Comparison of ENCODE assay signal across 31 mouse cellular contexts in the genomic region with DNA sequence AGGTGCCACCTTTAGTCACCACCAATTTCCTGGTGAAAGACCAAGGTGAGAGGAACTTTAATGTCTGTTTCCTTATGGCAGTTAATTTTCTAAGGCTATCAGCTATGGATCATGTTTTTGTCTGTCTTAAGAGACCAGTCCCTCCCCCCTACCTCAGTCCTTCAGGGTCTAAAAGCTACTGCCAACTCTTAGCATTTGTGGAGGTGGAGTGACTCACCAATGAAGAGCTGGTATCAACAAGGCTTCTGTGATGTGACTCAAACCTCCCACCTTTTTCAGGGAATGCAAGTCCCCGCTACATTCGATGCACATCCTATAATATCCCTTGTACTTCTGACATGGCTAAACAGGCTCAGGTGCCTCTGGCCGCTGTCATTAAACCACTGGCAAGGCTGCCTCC. TPM values are rescaled to one million over a fixed set of nuclear protein-coding genes. Genes with fewer than 3 reads are reported as not detected.
A peak's percentile ranks its signal among the peaks of the same experiment; 100 is the strongest.
DNase-seq lines count a peak whose midpoint lies in the region; ATAC-seq and TF ChIP-seq lines count a peak whose summit lies in the region.
"Had no signal": no experiment of that assay in that cellular context is flagged by ENCODE, and none has a peak within 500 bp of the region (broad histone marks: within the 10 kb centered on the region; RNA-seq: fewer than 3 reads in every experiment).

No protein-coding gene starts in this region.

- no peak for ATAC-seq in hindbrain, postnatal 0 days
- ATAC-seq in hindbrain, embryonic 13.5 days (ENCODE audit: low FRiP score): no peak
- no peak for ATAC-seq in neural tube, embryonic 13.5 days (ENCODE audit: low read depth)
- ATAC-seq in neural tube, embryonic 15.5 days (ENCODE audit: low FRiP score): no peak
- ATAC-seq: forebrain, embryonic 15.5 days; Patski had no signal

- H3K27me3 ChIP-seq in hindbrain, postnatal 0 days (ENCODE audit: insufficient read depth, low read length): no peaks in the 10 kb centered on the region
- H3K27me3 ChIP-seq in hindbrain, embryonic 13.5 days: no peaks in the 10 kb centered on the region
- no peaks in the 10 kb centered on the region for H3K27me3 ChIP-seq in neural tube, embryonic 13.5 days
- H3K27me3 ChIP-seq in neural tube, embryonic 15.5 days (replicated peaks): no peaks in the 10 kb centered on the region
- H3K27me3 ChIP-seq: CH12.LX; embryonic facial prominence, embryonic 13.5 days; forebrain, embryonic 12.5 days; forebrain, embryonic 15.5 days; heart, embryonic 12.5 days; heart, embryonic 15.5 days; Patski had no signal

- DNase-seq in hindbrain, postnatal 0 days (ENCODE audit: low spot score): no peak
- peak; percentile 88 for DNase-seq in brain, adult 2 months (ENCODE audit: low read depth, low spot score)
- peak; percentile 62 for DNase-seq in telencephalon, adult 2 months (ENCODE audit: low read depth, low spot score)
- DNase-seq in gastrocnemius, postnatal 25 days: no peak
- DNase-seq: adrenal gland, postnatal 14 days; B cell, adult 2 months; cerebellum, adult 11-12 months; cerebellum, adult 8-10 months; cerebellum, postnatal 10 days; cerebellum, postnatal 36 days; embryo, embryonic 11 days; gastrocnemius, adult 2 months; gastrocnemius, postnatal 14 days; heart, adult 18-20 months; heart, postnatal 10 days; heart, postnatal 36 days had no signal

- H3K4me3 ChIP-seq in hindbrain, postnatal 0 days (ENCODE audit: low read length): no peak overlapping the region
- no peak overlapping the region for H3K4me3 ChIP-seq in hindbrain, embryonic 13.5 days
- no peak overlapping the region for H3K4me3 ChIP-seq in neural tube, embryonic 13.5 days
- no peak overlapping the region for H3K4me3 ChIP-seq in neural tube, embryonic 15.5 days (replicated peaks)
- H3K4me3 ChIP-seq: embryonic facial prominence, embryonic 10.5 days; embryonic facial prominence, embryonic 13.5 days; erythroblast, embryonic 14.5 days; forebrain, embryonic 12.5 days; forebrain, embryonic 15.5 days; gastrocnemius, adult 2 months; heart, embryonic 12.5 days; heart, embryonic 15.5 days; hindbrain, embryonic 10.5 days had no signal

- H3K4me2 ChIP-seq in hindbrain, postnatal 0 days (ENCODE audit: low read depth, low read length): no peak overlapping the region
- no peak overlapping the region for H3K4me2 ChIP-seq in hindbrain, embryonic 13.5 days
- H3K4me2 ChIP-seq in neural tube, embryonic 13.5 days: no peak overlapping the region
- H3K4me2 ChIP-seq in neural tube, embryonic 15.5 days: no peak overlapping the region
- H3K4me2 ChIP-seq: embryonic facial prominence, embryonic 13.5 days; forebrain, embryonic 12.5 days; forebrain, embryonic 15.5 days; heart, embryonic 12.5 days; heart, embryonic 15.5 days; hindbrain, embryonic 14.5 days had no signal

- H3K4me1 ChIP-seq in hindbrain, postnatal 0 days (ENCODE audit: insufficient read depth, low read length): no peaks in the 10 kb centered on the region
- no peaks in the 10 kb centered on the region for H3K4me1 ChIP-seq in hindbrain, embryonic 13.5 days (replicated peaks)
- no peaks in the 10 kb centered on the region for H3K4me1 ChIP-seq in neural tube, embryonic 13.5 days (replicated peaks)
- no peaks in the 10 kb centered on the region for H3K4me1 ChIP-seq in neural tube, embryonic 15.5 days
- H3K4me1 ChIP-seq: embryonic facial prominence, embryonic 10.5 days; embryonic facial prominence, embryonic 13.5 days; forebrain, embryonic 12.5 days; forebrain, embryonic 15.5 days; hindbrain, embryonic 10.5 days had no signal

- no peaks in the 10 kb centered on the region for H3K9me3 ChIP-seq in hindbrain, postnatal 0 days (ENCODE audit: low read length)
- no peaks in the 10 kb centered on the region for H3K9me3 ChIP-seq in hindbrain, embryonic 13.5 days
- no peaks in the 10 kb centered on the region for H3K9me3 ChIP-seq in neural tube, embryonic 13.5 days
- no peaks in the 10 kb centered on the region for H3K9me3 ChIP-seq in neural tube, embryonic 15.5 days (replicated peaks)
- H3K9me3 ChIP-seq: embryonic facial prominence, embryonic 10.5 days; embryonic facial prominence, embryonic 13.5 days; forebrain, embryonic 12.5 days; forebrain, embryonic 15.5 days; G1E; heart, embryonic 12.5 days; heart, embryonic 15.5 days; hindbrain, embryonic 10.5 days had no signal

- TF ChIP-seq CTCF in hindbrain, postnatal 0 days (IDR thresholded peaks at IDR 0.05; ENCODE audit: low read depth): no peak

- WGBS in hindbrain, postnatal 0 days: 98% methylated on average over 3 of the region's 3 CpGs
- 96% methylated on average over 3 of the region's 3 CpGs for WGBS in hindbrain, embryonic 13.5 days
- 93% methylated on average over 3 of the region's 3 CpGs for WGBS in neural tube, embryonic 13.5 days
- WGBS in neural tube, embryonic 15.5 days: 99% methylated on average over 3 of the region's 3 CpGs

- H3K36me3 ChIP-seq in hindbrain, postnatal 0 days (ENCODE audit: insufficient read depth, low read length): peaks cover 82% of the 10 kb centered on the region
- H3K36me3 ChIP-seq in hindbrain, embryonic 13.5 days: peaks cover 100% of the 10 kb centered on the region
- peaks cover 100% of the 10 kb centered on the region for H3K36me3 ChIP-seq in neural tube, embryonic 13.5 days
- peaks cover 98% of the 10 kb centered on the region for H3K36me3 ChIP-seq in neural tube, embryonic 15.5 days

- no peak overlapping the region for H3K27ac ChIP-seq in hindbrain, postnatal 0 days
- no peak overlapping the region for H3K27ac ChIP-seq in hindbrain, embryonic 13.5 days
- no peak overlapping the region for H3K27ac ChIP-seq in neural tube, embryonic 13.5 days (replicated peaks)
- H3K27ac ChIP-seq in neural tube, embryonic 15.5 days (replicated peaks): no peak overlapping the region
- H3K27ac ChIP-seq: embryonic facial prominence, embryonic 10.5 days; embryonic facial prominence, embryonic 13.5 days; forebrain, embryonic 12.5 days; forebrain, embryonic 15.5 days; gastrocnemius, adult 2 months; heart, embryonic 15.5 days; hindbrain, embryonic 10.5 days; hindbrain, embryonic 14.5 days had no signal

- 0 out of 2 replicates have a peak overlapping the region, but pooled peaks have one; percentile 1 for H3K9ac ChIP-seq in hindbrain, postnatal 0 days (replicated peaks; ENCODE audit: low read length)
- H3K9ac ChIP-seq in hindbrain, embryonic 13.5 days: no peak overlapping the region
- 0 out of 2 replicates have a peak overlapping the region, but pooled peaks have one; percentile 17 for H3K9ac ChIP-seq in neural tube, embryonic 13.5 days
- H3K9ac ChIP-seq in neural tube, embryonic 15.5 days (replicated peaks): no peak overlapping the region
- H3K9ac ChIP-seq: embryonic facial prominence, embryonic 13.5 days; forebrain, embryonic 12.5 days; forebrain, embryonic 15.5 days; heart, embryonic 12.5 days; heart, embryonic 15.5 days; hindbrain, embryonic 14.5 days had no signal

RNA-seq across cellular contexts. Expression of a gene that starts 8.2 kb away (rescaled TPM):
- 18.0 and 19.2 TPM in 2 replicates for total RNA-seq in hindbrain, postnatal 0 days (2014; rRNA removed)
- polyA plus RNA-seq in hindbrain, postnatal 0 days (2015; fragmentation: Nextera tagmentation; extraction: Ambion mirVana): 24.5 and 26.2 TPM in 2 replicates
- polyA plus RNA-seq in hindbrain, embryonic 13.5 days (2015; fragmentation: Nextera tagmentation; extraction: Ambion mirVana): 27.2 and 29.3 TPM in 2 replicates
- polyA plus RNA-seq in neural tube, embryonic 13.5 days (2015; fragmentation: Nextera tagmentation; extraction: Ambion mirVana): 28.3 and 29.1 TPM in 2 replicates
- polyA plus RNA-seq in neural tube, embryonic 15.5 days (2015; fragmentation: Nextera tagmentation; extraction: Ambion mirVana): 30.0 and 31.5 TPM in 2 replicates
- total RNA-seq in gastrocnemius, postnatal 25 days (2021): 1 to 10 TPM; 2.7 to 4.0 TPM

RNA-seq across cellular contexts. Expression of a gene that starts 12.5 kb away (rescaled TPM):
- total RNA-seq in hindbrain, postnatal 0 days (2014; rRNA removed): 166 and 179 TPM in 2 replicates
- polyA plus RNA-seq in hindbrain, postnatal 0 days (2015; fragmentation: Nextera tagmentation; extraction: Ambion mirVana): 52.5 and 58.7 TPM in 2 replicates
- polyA plus RNA-seq in hindbrain, embryonic 13.5 days (2015; fragmentation: Nextera tagmentation; extraction: Ambion mirVana): 89.8 and 90.0 TPM in 2 replicates
- 89.6 and 94.6 TPM in 2 replicates for polyA plus RNA-seq in neural tube, embryonic 13.5 days (2015; fragmentation: Nextera tagmentation; extraction: Ambion mirVana)
- polyA plus RNA-seq in neural tube, embryonic 15.5 days (2015; fragmentation: Nextera tagmentation; extraction: Ambion mirVana): 84.3 and 87.4 TPM in 2 replicates
- total RNA-seq in gastrocnemius, postnatal 25 days (2021): 10 to 100 TPM; 65.0 to 68.8 TPM

RNA-seq across cellular contexts. Expression of a gene that starts 16.2 kb away (rescaled TPM):
- 122 and 147 TPM in 2 replicates for total RNA-seq in hindbrain, postnatal 0 days (2014; rRNA removed)
- polyA plus RNA-seq in hindbrain, postnatal 0 days (2015; fragmentation: Nextera tagmentation; extraction: Ambion mirVana): 188 and 193 TPM in 2 replicates
- 200 and 204 TPM in 2 replicates for polyA plus RNA-seq in hindbrain, embryonic 13.5 days (2015; fragmentation: Nextera tagmentation; extraction: Ambion mirVana)
- 191 and 218 TPM in 2 replicates for polyA plus RNA-seq in neural tube, embryonic 13.5 days (2015; fragmentation: Nextera tagmentation; extraction: Ambion mirVana)
- 173 and 194 TPM in 2 replicates for polyA plus RNA-seq in neural tube, embryonic 15.5 days (2015; fragmentation: Nextera tagmentation; extraction: Ambion mirVana)
- 100 to 1,000 TPM; 110 to 119 TPM for total RNA-seq in gastrocnemius, postnatal 25 days (2021)

RNA-seq across cellular contexts. Expression of a gene that starts 18.4 kb away (rescaled TPM):
- total RNA-seq in hindbrain, postnatal 0 days (2014; rRNA removed): 0.11 and 0.52 TPM in 2 replicates
- polyA plus RNA-seq in hindbrain, postnatal 0 days (2015; fragmentation: Nextera tagmentation; extraction: Ambion mirVana): 0.20 and 0.23 TPM in 2 replicates
- 0.23 and 0.30 TPM in 2 replicates for polyA plus RNA-seq in hindbrain, embryonic 13.5 days (2015; fragmentation: Nextera tagmentation; extraction: Ambion mirVana)
- polyA plus RNA-seq in neural tube, embryonic 13.5 days (2015; fragmentation: Nextera tagmentation; extraction: Ambion mirVana): 1.1 and 2.8 TPM in 2 replicates
- polyA plus RNA-seq in neural tube, embryonic 15.5 days (2015; fragmentation: Nextera tagmentation; extraction: Ambion mirVana): 1.4 and 2.4 TPM in 2 replicates
- total RNA-seq in gastrocnemius, postnatal 25 days (2021): 100 to 1,000 TPM; 135 to 192 TPM
- polyA plus RNA-seq: erythroblast, embryonic 14.5 days had no signal

RNA-seq across cellular contexts. Expression of a gene that starts 20.8 kb away (rescaled TPM):
- total RNA-seq in hindbrain, postnatal 0 days (2014; rRNA removed): 149 and 159 TPM in 2 replicates
- 31.3 and 36.8 TPM in 2 replicates for polyA plus RNA-seq in hindbrain, postnatal 0 days (2015; fragmentation: Nextera tagmentation; extraction: Ambion mirVana)
- polyA plus RNA-seq in hindbrain, embryonic 13.5 days (2015; fragmentation: Nextera tagmentation; extraction: Ambion mirVana): 45.3 and 46.2 TPM in 2 replicates
- 51.4 and 51.5 TPM in 2 replicates for polyA plus RNA-seq in neural tube, embryonic 13.5 days (2015; fragmentation: Nextera tagmentation; extraction: Ambion mirVana)
- polyA plus RNA-seq in neural tube, embryonic 15.5 days (2015; fragmentation: Nextera tagmentation; extraction: Ambion mirVana): 39.1 and 43.0 TPM in 2 replicates
- 10 to 100 TPM; 33.0 to 33.6 TPM for total RNA-seq in gastrocnemius, postnatal 25 days (2021)

Comparison
In these comparisons a context has a peak if more than half of its experiments do, and no peak if none do; other contexts are left out.
1. H3K9ac ChIP-seq: peak in hindbrain, postnatal 0 days (single experiment) and neural tube, embryonic 13.5 days (single experiment); none in hindbrain, embryonic 13.5 days (single experiment) and neural tube, embryonic 15.5 days (single experiment).
2. DNase-seq: peak in brain, adult 2 months (single experiment) and telencephalon, adult 2 months (single experiment); none in hindbrain, postnatal 0 days (single experiment) and gastrocnemius, postnatal 25 days (single experiment).